Mouse (Mus musculus): ENCODE measurements around the gene S100a10. TPM values are rescaled to one million over a fixed set of nuclear protein-coding genes. Genes with fewer than 3 reads are reported as not detected.

The S100a10 gene
- polyA plus RNA-seq (2014; fragmentation: Illumina TruSeq; extraction: RNeasy Lipid Tissue Mini Kit (QIAGEN cat#74804); ENCODE audit: low read depth, low replicate concordance) = 84.1 TPM

DNA sequence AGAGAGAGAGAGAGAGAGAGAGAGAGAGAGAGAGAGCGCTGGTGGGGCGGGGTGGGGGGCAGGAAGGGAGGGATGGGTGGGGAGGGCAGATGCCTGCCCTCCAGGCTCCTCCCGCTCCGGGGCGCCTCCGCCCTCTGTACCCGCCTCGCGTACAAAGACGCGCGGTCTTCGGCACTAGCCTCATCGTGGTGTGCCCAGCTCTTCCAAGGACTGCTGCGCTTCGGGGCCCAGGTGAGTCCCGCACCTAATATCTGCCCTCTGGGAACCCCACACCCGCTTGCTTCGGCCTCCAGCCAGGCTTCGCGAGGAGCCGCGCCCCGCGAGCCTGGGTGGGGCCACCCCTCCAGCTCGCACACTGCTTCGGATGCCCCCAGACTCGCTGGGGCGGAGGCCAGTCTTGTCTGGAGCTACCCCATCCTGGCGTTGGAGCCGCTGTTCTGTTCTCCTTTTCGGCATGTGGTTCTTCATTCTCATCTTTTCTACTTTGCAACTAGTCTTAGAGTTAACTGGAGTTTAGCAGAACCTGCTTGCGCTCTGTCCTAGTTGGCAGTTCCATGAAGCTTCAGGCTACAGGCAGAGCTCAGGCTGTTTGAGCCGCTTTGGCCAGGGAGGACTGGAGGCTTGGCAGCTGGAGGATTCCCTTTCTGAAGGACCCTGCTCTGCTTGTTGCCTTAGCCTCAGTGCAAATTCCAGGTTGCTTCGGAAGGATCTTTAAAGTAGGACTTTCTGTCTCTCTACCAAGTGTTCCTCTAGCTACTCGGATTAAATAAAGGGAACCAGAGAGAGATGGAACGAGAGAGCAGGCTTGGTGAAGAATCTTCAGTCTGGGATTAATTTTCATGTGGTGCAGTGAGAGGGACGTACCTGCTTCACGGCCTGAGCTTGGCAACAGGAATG lies at the start of gene S100a10:
TSS of gene S100a10 (plus strand) at position 100 of the 897 bp plus-strand sequence.

DNA sequence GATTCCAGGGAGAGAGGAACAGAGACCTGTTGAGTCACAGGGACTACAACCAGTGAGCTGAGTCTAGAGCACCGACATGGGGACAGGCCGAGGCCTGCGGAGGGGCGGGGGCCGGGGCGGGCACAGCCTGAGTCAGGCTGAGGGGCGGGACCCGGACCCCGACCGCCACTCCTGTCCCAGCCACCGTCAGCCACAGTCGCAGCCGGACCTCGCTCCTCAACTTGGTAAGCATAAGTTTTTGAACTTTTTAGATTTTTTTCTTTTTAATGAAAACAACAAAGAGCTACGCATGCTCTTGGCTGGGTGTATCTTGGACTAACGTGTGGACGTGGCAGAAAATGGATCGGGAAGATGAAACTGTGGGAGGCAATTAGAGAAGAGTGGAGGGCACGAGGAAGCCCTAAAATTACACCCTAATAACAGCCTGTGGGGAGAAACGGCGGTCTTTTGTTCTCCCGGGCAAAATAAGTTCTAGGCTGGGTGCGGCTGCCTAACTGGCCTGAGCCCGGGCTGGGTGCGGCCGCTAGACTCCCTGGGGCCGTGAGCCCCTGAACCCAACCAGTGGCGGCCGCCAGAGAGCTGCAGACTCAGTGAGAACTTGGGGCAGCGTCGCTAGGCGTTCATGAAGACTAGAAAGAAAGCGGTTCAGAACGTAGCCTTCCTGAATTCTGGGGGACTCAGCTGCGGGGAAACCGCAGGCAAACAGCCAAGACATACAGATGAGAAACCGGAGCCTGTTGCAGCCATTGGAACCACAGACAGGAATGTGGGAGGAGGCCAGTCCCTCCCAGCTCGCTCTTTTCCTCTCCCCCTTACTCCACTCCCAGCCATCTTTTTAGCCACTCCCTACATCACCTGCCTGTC lies 34.3 kb upstream of the S100a10 start, which contains the start of gene S100a11:
TSS of gene S100a11 (plus strand) at position 159 of the 864 bp plus-strand sequence.

Other genes starting within 250 kb of the S100a10 start
- not detected for gene Hrnr, start 235.3 kb upstream of the S100a10 start, polyA plus RNA-seq (2014; fragmentation: Illumina TruSeq; extraction: RNeasy Lipid Tissue Mini Kit (QIAGEN cat#74804); ENCODE audit: low read depth, low replicate concordance)
- gene Rptn, start 161.4 kb upstream of the S100a10 start, polyA plus RNA-seq (2014; fragmentation: Illumina TruSeq; extraction: RNeasy Lipid Tissue Mini Kit (QIAGEN cat#74804); ENCODE audit: low read depth, low replicate concordance) = not detected
- 5.9 TPM for gene Tchh, start 112.8 kb upstream of the S100a10 start, polyA plus RNA-seq (2014; fragmentation: Illumina TruSeq; extraction: RNeasy Lipid Tissue Mini Kit (QIAGEN cat#74804); ENCODE audit: low read depth, low replicate concordance)
- gene Tchhl1, start 86.3 kb upstream of the S100a10 start, polyA plus RNA-seq (2014; fragmentation: Illumina TruSeq; extraction: RNeasy Lipid Tissue Mini Kit (QIAGEN cat#74804); ENCODE audit: low read depth, low replicate concordance) = 6.4 TPM
- gene S100a11, start 34.6 kb upstream of the S100a10 start, polyA plus RNA-seq (2014; fragmentation: Illumina TruSeq; extraction: RNeasy Lipid Tissue Mini Kit (QIAGEN cat#74804); ENCODE audit: low read depth, low replicate concordance) = 365 TPM
- gene Tdpoz2, start 97.6 kb downstream of the S100a10 start, polyA plus RNA-seq (2014; fragmentation: Illumina TruSeq; extraction: RNeasy Lipid Tissue Mini Kit (QIAGEN cat#74804); ENCODE audit: low read depth, low replicate concordance) = not detected
- not detected for gene Tdpoz1, start 121.2 kb downstream of the S100a10 start, polyA plus RNA-seq (2014; fragmentation: Illumina TruSeq; extraction: RNeasy Lipid Tissue Mini Kit (QIAGEN cat#74804); ENCODE audit: low read depth, low replicate concordance)
- not detected for gene Gm37596, start 138.0 kb downstream of the S100a10 start, polyA plus RNA-seq (2014; fragmentation: Illumina TruSeq; extraction: RNeasy Lipid Tissue Mini Kit (QIAGEN cat#74804); ENCODE audit: low read depth, low replicate concordance)
- not detected for gene Gm5773, start 217.9 kb downstream of the S100a10 start, polyA plus RNA-seq (2014; fragmentation: Illumina TruSeq; extraction: RNeasy Lipid Tissue Mini Kit (QIAGEN cat#74804); ENCODE audit: low read depth, low replicate concordance)
- not detected for gene Tdpoz4, start 241.3 kb downstream of the S100a10 start, polyA plus RNA-seq (2014; fragmentation: Illumina TruSeq; extraction: RNeasy Lipid Tissue Mini Kit (QIAGEN cat#74804); ENCODE audit: low read depth, low replicate concordance)